Mouse (Mus musculus): ENCODE data around the gene Asb3.

GRCm38 (mm10) chr11:30952829-30953228 lies 67.6 kb downstream of the Asb3 start:
- TF ChIP-seq POLR2A (IDR thresholded peaks at IDR 0.05; ENCODE audit: insufficient read depth, low read depth, low read length) (no peak), CTCF (IDR thresholded peaks at IDR 0.05) (no peak), EP300 (IDR thresholded peaks at IDR 0.05; ENCODE audit: insufficient read depth, low read depth, low read length) (no peak)
